Mouse (Mus musculus) urinary bladder, adult 18-20 months (tissue): Measurements from ENCODE around the gene Tbx4.
A peak's percentile ranks its signal among the peaks of the same experiment; 100 is the strongest.

Source experiments
- DNase-seq, 2 experiments: peaks; one replicate each; pipeline ENCODE4 v3.0.0; 2022; ENCODE audit warnings: low spot score in 2 of 2, mixed read lengths in 2 of 2

Gene Tbx4

DNA sequence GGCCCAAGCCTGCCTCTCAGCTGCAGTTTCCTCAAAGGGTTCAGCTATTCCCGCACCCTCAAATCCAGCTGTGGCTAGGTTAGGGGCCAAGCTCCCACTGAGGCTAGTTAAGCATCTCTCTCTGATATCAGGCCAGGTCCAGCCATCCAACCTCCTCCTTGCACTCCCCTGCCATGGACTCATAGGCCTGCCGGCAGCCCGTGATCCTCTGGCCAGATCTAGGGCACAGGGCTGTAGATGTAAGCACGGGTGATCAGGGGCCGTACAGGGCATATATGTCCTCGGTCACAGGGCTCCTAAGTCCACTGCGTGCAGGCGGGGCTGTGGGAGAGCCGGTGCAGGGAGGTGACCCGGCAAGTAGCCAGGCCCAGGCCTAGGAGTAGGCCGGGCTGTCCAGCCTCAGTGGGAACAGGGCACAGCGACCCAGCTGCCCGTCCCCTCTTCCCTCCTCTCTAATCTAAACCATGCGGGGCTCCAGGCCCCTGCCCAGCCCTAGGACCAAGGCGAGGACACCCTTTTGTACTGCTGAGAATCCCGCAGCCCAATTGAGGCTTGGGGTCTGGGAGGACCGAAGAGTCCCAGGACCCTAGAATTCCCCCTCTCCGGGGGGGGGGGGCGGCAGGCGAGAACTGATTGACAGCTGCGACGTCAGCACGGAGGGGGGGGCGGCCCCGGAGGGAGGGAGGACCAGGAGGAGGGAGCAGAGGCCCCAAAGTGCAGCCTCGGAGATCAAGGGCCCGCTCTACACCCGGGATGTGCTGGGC is at the start of gene Tbx4:
Gene Tbx4, plus strand, starts transcription at position 758 of the 764 bp plus-strand sequence.
- no peak for DNase-seq

DNA sequence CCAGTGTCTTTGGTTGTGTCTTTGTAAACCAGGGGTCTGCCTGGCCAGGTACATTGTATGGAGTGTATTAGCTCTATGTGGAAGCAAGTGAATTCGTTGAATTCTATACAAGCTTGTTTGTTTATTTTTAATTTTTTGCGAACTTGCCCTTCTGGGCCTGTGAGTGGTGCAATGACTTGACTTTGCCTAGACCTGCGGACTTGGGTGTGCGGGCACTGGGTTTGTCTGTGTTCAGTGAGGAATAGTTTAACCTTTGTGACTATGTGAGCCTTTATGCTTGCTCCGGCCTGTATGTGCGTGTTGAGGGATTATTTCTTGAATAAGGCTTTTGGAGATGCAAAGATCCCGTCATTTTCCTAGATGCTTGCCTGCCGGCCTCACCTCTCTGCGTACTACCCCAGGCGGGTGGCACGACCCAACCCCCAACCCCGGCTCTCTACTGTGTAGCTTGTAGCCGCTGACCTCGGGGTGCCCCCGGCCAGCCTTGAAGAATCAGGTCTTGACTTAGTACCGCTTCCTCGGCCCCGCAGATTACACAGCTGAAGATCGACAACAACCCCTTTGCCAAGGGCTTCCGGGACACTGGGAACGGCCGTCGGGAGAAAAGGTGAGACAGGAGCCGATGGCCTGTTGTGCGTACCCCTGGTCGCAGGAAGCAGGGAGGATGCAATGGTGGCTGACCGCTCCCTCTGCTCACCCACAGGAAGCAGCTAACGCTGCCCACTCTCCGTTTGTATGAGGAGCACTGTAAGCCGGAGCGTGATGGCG is 49.5 kb upstream of the Tbx4 start:
- peak in 1 of 2 experiments; percentile 49 for DNase-seq

DNA sequence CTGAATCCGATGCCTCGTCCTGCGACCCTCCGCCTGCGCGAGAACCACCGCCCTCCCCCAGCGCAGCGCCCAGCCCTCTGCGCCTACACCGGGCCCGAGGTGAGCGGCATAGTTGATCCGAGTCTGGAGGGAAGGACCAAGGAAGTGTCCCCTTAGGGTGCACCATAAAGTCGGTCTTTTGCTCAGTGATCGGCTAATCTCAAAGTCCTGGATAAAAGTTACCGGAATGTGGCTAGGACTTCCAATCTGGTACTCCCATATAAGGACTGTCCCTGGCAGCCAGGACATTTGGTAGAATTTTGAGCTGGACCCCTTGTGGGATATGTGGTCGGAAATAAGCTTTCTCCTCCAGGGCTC is 49.0 kb upstream of the Tbx4 start:
- DNase-seq = no peak

DNA sequence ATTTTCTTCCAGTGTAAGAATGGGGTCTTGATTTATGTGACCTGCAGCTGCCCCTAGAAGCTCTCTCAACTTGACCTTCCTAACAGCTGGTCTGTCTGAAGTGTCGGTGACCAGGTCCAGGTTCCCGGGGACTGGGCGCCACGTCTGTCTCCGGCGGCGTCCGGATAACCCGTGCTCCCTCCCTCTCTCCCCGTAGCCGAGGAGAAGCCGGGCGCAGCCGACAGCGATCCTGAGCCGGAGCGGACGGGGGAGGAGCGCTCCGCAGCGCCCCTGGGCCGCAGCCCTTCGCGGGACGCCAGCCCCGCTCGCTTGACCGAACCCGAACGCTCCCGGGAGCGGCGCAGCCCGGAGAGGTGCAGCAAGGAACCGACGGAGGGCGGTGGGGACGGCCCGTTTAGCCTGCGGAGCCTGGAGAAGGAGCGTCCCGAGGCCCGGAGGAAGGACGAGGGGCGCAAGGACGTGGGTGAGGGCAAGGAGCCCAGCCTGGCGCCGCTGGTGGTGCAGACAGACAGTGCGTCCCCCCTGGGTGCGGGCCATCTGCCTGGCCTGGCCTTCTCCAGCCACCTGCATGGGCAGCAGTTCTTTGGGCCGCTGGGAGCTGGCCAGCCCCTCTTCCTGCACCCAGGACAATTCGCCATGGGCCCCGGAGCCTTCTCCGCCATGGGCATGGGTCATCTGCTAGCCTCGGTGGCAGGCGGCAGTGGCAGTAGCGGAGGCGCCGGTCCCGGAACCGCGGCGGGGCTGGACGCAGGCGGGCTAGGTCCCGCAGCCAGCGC is 48.4 kb upstream of the Tbx4 start:
- DNase-seq = no peak

DNA sequence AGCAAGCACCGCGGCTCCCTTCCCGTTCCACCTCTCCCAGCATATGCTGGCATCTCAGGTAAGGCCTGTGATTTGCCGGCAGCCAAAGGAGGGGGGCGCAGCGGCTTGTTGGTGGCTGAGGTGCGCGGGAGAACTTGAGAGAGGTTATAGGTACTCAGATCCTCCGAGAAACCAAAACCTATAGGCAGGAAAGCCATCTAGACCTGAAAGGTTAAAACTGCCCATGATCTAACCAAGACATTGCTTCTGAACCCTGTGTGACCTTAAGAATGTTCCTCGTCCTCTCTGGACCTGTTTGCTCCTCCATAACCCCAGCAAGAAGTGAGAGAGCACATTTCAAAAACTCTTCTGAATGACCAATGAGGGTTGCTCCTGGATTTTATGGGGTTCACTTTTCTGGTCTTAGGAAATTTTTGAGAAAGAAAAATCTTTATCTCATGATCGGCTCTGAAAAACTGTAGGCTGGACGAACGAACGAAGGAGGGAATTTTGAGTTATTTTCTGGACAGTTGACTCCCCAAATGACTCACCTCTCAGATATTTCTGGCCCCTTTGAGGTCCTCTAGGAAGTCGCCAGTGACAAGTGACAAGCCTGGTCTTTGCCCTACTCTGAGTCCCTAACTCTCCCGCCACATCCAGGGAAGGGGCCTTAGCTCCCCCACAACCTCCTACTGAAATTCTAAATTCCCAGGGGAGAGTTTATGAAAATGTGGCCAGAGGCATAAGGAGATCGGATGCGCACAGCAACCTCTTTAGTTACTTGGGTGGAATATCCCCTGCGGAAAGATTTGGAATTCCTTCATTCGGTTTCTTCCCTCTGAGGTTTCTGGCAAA is 47.6 kb upstream of the Tbx4 start:
- DNase-seq = no peak

DNA sequence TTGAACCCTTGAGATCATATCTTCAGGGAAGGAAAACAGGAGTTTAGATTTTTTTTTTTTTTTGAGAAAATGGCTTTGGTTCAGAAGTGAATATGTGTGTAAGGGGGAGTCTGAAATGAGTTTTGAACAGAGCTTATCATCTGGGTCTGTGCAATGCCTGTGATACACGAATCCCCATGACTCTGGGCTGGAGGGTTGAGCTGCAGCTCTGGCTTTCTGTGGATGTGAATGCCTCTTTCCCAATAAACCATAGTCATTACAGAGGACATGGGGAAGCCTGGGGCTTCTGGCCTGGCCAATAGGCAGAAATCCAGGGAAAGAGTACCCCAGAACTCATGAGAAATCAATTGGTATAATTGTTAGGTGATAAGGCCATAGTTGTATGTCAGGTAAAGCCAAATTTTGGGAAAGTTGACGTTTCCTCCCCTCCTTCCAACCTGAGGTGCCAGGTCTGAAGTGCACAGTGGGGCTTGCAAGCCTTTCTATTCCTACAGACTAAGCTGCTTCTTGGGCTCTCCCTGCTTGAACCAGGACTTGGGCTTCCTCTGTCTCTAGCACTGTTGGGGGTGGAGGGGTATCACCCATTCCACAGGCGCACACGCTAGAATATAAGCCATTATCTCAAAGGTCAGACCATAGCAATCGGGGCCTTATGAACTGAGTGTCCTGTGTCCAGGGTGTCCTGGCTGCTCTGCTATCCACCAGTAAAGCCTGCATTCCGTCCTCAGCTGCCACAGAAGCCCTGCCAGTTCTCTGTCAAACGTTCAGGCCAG is 46.8 kb upstream of the Tbx4 start:
- no peak for DNase-seq

DNA sequence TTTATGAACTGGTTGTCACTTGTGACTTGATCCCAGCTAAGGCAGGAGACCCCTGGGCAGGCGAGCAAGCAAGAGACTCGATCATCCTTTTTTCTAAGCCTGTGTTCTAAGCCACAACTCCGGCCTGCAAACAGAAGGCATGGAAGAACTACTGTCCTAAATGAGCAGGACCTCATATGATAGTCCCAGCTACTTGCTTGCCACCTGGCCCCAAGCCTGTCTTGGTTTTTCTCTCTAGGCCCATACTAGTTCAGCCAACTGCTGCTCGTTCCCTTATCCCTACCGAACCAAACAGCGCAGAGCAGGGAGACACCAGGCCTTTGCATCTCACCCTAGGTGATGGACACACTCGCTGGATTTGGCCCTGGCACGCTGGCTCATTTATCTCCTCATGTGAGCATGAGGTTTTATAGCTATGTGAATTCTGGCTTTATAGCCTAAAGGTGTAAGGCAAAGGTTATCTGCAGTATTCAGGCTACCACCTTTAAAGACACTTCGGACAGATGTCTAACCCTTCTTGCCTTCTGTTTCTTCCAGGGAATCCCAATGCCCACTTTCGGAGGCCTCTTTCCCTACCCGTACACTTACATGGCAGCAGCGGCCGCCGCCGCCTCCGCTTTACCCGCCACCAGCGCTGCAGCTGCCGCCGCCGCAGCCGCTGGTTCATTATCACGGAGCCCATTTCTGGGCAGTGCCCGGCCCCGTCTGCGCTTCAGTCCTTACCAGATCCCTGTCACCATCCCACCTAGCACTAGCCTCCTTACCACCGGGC is 46.0 kb upstream of the Tbx4 start:
- DNase-seq = peak in 1 of 2 experiments; percentile 41

DNA sequence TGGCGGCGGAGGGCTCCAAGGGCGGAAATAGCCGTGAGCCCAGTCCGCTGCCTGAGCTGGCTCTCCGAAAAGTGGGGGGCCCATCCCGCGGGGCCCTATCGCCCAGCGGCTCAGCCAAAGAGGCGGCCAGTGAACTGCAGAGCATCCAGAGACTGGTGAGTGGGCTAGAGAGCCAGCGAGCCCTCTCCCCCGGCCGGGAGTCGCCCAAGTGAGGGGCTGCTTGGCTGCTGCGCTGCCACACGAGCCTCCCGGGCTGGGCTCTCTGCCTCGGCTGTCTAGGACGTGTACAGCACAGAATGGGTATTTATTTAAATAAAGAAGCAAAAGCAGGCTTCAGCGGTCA is 45.4 kb upstream of the Tbx4 start:
- peak in 1 of 2 experiments; percentile 49 for DNase-seq

DNA sequence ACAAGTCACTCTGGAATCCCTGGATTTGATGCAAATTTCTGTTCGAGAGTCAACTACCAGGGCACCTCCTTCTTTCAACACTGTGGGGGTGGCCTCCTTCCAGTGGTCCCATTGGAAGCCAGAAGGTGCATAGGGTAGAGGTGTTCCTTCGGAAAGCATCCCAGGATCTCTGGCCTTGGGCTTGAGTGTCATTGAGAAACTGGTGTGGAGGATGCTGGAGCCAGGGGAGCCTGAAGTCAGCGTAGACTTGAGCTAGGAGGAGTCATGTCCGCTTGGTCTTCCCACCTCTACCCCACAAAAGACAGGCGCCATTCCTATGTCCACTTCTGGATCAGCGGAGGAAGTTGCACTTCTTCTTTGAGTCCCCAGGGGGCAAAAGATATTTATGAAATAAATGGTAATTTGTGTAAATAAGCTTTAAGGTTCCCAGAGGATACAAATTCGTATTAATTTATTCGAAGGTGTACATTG is 45.0 kb upstream of the Tbx4 start:
- DNase-seq = peak in 1 of 2 experiments; percentile 34

DNA sequence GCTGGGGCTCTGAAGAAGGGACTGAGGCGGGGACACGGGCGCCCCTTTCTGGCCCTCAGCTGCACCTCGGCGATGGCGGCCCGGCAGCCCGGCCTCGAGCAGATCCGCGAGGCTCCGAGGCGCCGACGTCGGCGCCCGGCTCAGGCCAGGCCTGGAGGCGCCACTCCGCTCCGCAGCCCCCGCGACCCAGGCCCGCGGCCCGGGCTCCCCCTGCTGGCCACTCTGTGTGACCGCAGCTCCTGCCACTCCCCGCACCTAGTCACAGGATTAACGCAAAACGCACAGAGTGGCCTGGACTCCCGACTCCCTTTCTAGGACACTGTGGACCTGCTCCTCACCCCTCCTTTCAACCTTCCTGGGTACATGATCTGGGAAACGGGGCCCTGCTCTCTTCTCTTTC is 44.2 kb upstream of the Tbx4 start:
- DNase-seq = peak in 1 of 2 experiments; percentile 64

DNA sequence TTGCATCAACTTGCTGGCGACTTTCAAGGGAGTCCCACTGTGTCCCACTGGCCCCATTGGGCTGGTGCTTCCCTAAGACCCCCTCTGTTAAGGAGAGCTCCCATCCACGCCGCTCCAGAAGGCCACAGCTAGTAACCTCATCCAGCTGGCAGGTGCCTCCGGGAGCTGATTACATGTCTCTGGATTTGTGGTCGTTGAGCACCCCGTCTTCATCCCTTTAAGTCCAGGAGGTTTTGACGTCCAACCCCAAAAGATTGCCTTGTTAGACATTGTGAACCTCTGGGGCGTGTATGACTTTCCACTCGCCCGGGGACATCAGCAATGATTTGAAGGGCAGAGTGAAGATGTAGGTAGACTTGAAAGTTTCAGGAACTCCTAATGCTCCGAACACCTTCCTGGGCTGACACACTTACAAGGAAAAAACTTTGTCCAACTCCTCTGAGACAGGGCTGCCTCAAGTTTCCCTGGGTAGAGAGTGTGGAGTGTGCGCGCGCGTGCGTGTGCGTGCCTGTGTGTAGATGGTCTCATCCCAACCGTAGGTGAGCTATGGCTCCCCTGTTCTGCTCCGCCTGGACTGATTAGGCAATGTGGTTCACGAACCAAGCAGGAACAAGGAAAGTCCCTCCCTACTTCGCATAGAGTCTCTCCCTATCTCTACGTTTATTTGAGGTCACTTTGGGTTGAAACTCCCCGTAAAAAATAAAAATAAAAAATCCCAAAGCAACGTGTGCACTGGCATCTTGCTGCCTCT is 43.5 kb upstream of the Tbx4 start:
- peak in 1 of 2 experiments; percentile 40 for DNase-seq

DNA sequence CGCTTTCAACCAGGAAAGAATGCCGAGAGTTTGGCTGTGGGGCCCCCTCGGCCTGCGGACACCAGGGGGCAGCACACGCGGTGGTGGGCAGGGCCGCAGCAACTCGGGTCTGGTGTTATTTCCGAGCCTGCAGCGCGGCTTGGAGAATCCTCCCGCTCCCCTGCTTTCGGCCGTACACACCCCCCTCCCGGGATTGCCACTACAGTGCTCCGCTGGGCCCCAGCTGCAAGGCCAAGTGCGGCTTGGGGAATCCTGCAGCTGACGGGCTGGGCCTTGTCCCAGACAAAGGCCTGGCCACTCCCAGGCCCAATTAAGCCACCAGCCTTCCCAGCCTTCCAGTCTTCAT is 42.9 kb upstream of the Tbx4 start:
- peak in 1 of 2 experiments; percentile 79 for DNase-seq

DNA sequence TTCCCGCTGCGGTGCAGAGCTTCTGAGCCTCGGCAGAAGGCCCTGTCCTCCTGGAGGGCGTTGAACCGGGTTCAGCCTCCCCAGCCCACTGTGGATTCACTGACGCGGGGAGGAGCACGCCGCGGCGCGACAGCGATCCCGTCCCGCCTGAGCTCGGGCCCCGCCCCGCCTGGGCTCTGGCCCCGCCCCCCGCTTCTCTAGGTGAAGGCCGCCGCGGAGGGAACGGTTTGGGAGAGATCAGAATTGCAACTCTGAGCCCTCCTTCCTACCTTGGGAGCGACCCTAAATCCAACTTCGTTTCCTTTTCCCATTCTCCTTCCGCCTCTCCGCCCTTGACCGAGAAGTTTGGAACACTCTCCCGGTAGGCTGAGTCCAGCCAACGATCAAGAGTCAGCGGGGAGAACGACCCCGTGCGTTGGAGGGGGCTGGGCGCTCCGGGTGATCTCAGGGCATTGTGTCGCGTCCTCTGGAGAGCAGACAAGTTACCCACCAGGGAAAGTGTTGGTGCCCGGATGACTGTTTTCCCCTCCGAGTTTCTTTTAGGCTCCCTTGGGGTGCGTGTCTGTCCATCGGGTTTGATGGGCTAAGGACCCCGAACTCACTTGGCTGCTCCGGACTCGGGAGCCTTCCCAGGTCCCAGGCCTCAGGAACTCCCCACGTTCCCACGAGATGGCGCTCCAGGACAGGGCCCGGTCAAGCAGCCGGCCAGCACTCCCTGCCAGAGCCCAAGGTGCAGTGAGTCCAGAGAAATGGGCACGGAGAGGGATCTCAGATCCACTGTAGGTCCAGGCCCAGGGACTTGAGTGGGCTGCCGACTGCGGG is 41.9 kb upstream of the Tbx4 start:
- peak; percentile 86 to 90 for DNase-seq

DNA sequence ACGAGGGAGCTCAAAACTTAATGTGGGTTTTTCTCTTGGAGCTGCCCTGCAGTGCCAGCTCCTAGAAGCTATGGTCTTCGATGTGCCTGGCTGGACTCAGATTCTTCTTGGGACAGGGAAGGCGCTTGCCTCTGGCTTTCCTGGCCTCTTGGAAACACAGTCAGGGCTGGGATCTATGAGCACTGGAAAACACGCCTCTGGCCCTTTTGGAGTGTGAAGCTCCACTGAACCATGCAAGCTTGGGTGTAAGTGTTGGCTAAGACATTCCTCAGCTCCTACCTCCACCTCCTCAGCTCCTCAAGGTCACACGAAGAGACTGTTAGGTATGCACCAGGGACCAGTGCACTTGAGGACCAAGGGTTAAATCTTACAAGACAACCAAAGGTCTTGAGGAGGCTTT is 41.3 kb upstream of the Tbx4 start:
- DNase-seq = no peak

DNA sequence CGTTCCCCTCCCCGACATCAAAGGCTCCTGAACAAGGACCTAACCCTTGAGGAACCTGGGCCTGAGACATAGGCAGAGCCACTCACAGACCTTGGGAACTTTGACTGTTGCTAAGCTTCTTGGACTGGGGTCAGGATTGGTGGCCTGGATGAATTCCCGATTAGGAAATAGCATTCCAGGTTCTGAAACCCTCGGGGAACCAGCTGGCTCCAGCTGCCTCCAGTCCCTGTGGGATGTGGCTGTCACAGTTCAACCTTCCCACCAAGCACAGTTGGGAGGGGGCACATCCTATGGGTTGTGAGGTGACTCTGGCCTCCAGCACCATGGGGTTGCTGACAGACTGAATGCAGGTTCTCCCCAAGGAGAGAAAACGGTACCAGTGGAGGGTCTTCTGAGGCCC is 40.3 kb upstream of the Tbx4 start:
- DNase-seq = no peak

DNA sequence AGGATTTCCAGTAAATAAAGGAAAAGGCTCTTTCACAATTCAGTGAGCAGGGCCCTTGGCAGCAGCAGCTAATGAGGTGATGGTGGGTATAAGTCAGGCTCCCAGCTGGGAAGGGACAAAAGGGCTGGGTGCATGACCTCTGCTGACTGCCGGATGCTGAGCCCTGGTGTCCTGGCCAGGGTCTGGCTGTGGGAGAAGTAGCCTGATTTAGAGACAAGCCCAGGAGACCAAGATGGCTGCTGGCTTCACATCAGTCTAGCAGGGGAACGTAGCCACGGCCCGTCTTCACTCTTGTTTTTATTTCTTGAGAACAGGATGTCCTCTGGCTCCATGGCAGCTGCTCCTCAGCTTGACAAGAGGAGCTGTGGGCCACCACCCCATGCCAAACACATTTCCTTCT is 39.7 kb upstream of the Tbx4 start:
- DNase-seq = no peak

DNA sequence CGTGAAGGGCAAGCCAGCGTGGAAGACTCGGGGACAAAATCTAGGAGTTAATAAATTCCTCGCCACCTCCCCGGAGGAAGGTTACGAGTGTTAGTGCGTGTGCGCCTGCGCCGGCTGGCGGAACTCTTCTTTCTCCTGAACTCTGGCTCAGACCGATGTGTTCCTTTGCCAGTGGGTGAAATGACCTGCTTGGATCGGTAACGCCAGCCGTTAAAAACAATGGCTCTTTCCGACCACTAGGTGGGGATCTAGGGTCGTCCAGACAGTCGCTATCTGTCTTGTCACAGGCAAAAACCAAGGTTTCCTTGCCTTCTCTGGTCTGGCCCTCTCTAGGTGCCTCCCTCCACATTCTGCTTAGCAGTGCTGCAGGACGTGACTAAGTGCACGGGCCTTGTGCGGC is 37.2 kb upstream of the Tbx4 start:
- DNase-seq = peak in 1 of 2 experiments; percentile 39

DNA sequence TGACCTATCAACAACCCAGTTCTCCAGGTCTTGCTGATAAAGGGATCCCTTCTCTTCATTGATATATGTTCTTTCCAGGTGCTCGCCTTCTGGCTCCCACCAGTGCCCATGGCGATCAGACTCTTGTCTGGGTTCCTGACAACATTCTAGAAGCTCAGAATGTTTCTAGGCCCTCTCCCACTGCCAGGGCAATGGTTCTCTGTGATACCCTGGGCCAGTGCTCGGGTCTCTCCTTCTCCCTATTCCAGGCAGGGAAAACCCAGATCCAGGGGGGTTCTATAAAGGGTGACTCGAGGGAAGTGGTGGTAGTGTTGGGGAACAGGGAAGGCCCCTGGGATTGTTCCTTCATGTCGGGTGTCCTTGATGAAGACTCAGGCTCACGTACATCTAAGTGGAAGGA is 36.0 kb upstream of the Tbx4 start, which contains the start of gene Gm11444:
Gene Gm11444, minus strand, starts transcription at position 101 of the 400 bp plus-strand sequence.
- no peak for DNase-seq
